Mouse (Mus musculus) heart, embryonic 12.5 days (tissue): ENCODE measurements around the gene Afg1l. TPM values are rescaled to one million over a fixed set of nuclear protein-coding genes. Genes with fewer than 3 reads are reported as not detected.

Experiments used
- ATAC-seq: fragments of 200-750 bp; cut with Nextera tagmentation; 2 replicates; pipeline ENCODE4 v1.8.0; 2017; ENCODE audit warnings: moderate TSS enrichment, moderate library complexity; ENCODE audit not compliant: insufficient number of reproducible peaks, low FRiP score
- H3K27ac ChIP-seq: fragments of 300-500 bp; sonication (generic); 2 replicates; pipeline ENCODE4 v1.5.1; 2016; ENCODE audit warnings: mild to moderate bottlenecking, moderate library complexity; ENCODE audit not compliant: poor library complexity, severe bottlenecking
- H3K27me3 ChIP-seq: fragments of 300-500 bp; sonication (generic); replicated peaks from 2 replicates; pipeline ENCODE4 v1.6.1; 2016; ENCODE audit warnings: mild to moderate bottlenecking, moderate library complexity
- H3K36me3 ChIP-seq: fragments of 300-500 bp; sonication (generic); 2 replicates; pipeline ENCODE4 v1.6.1; 2016; ENCODE audit warnings: mild to moderate bottlenecking, moderate library complexity
- H3K4me1 ChIP-seq: fragments of 300-500 bp; sonication (generic); replicated peaks from 2 replicates; pipeline ENCODE4 v1.6.1; 2016; ENCODE audit warnings: mild to moderate bottlenecking
- H3K4me2 ChIP-seq: fragments of 300-500 bp; sonication (generic); 2 replicates; pipeline ENCODE4 v1.6.1; 2016; ENCODE audit warnings: mild to moderate bottlenecking, moderate library complexity
- H3K4me3 ChIP-seq: fragments of 300-500 bp; sonication (generic); 2 replicates; pipeline ENCODE4 v1.5.1; 2016; ENCODE audit warnings: mild to moderate bottlenecking
- H3K9ac ChIP-seq: fragments of 300-500 bp; sonication (generic); 2 replicates; pipeline ENCODE4 v1.6.1; 2016; ENCODE audit warnings: mild to moderate bottlenecking, moderate library complexity
- H3K9me3 ChIP-seq: fragments of 300-500 bp; sonication (generic); replicated peaks from 2 replicates; pipeline ENCODE4 v1.6.1; 2016; ENCODE audit warnings: mild to moderate bottlenecking, moderate library complexity
- WGBS: fragments of 180-500 bp; shearing (Covaris S2); methylation state at CpG from one replicate; pipeline ENCODE4 v1.1.7; 2016; 5-methylcytosine and 5-hydroxymethylcytosine counted together
- polyA plus RNA-seq: library from polyadenylated mRNA; unstranded; fragments of >200 nt; fragmentation: Nextera tagmentation; extraction: Ambion mirVana; gene quantifications from 2 replicates; pipeline ENCODE4 v1.2.1, GENCODE M21; 2016

Afg1l gene
- polyA plus RNA-seq, 1 experiment from 2014 or later = 13.5 TPM

DNA sequence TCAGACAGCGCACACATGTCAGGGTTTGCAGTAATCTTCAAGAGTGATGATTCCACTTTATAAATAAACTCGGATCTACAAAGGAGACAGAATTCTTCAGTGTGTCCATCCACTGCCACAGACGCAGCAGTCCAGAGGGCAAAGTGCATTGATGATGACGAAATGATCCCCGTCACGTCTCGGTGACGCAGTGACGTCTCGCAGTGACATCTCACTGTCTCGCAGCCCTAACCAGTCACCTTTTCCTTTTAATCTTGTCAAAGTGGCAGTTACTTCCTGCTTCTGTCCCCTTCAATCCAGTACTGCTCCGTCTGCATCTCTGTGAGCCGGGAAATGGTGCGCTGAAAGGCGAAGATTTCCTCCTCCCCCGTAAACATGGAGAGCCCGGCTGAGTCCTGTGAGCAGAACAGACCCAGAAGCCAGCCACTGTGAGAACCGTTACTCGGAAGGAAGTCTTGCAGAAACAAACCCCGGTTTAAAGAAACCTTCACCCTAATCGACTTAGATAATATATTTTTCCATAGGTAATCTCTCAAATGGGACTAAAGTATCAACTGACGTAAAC, 165.1 kb downstream of the Afg1l start:
- H3K4me2 ChIP-seq = peak overlapping the region; percentile 9
- no peak for ATAC-seq
- H3K4me1 ChIP-seq = no peaks in the 10 kb centered on the region
- no peak overlapping the region for H3K27ac ChIP-seq
- no peak overlapping the region for H3K4me3 ChIP-seq
- 57% methylated on average over 22 of the region's 22 CpGs for WGBS
- H3K9ac ChIP-seq = no peak overlapping the region
- peaks cover 19% of the 10 kb centered on the region for H3K36me3 ChIP-seq
- H3K9me3 ChIP-seq = no peaks in the 10 kb centered on the region
- H3K27me3 ChIP-seq = no peaks in the 10 kb centered on the region

DNA sequence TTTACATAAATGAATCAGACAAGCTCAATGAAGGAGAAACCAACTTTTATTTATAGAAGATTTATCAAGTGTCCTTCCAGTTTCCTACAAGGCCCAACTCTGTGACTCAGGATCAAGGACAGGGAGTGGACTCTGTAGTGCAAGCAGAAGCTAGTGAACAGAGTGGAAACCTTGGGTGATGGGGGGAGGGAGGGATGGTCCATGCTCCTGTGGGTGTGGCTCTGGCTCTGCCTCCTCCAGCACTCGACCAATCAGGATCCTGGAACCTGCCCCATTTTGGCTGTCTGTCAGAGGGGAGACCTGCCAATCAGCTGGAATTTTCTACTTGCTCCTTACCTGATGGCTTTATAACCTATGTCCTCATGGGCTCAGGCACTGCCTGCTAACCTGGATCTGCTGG, 165.8 kb downstream of the Afg1l start:
- Histone ChIP-seq H3K27ac (no peak overlapping the region), H3K27me3 (peaks cover under 1% of the 10 kb centered on the region; the same call in 1 of the 2 replicates), H3K4me2 (no peak overlapping the region), H3K36me3 (peaks cover 15% of the 10 kb centered on the region), H3K4me1 (no peaks in the 10 kb centered on the region), H3K4me3 (no peak overlapping the region), H3K9ac (no peak overlapping the region), H3K9me3 (no peaks in the 10 kb centered on the region)
- WGBS = 47% methylated on average over 1 of the region's 1 CpGs
- no peak for ATAC-seq

DNA sequence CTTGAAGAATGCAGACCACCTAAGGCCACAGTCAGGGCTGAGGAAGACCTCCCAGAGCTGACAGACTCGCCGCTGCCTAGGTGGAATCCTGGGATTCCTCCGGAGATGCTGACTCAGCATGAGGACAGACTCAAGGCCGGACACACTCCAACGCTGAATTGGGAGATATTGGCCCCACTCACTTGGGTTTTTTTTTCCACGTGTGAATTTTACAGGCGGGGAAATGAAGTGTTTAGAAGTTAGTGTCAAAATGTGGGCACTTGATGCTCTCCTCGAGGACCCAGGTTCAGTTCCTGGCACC, 169.7 kb downstream of the Afg1l start:
- Histone ChIP-seq H3K4me2 (peak overlapping the region; percentile 63), H3K27ac (no peak overlapping the region), H3K36me3 (peaks cover 6% of the 10 kb centered on the region; the same call in 1 of the 2 replicates), H3K4me3 (peak overlapping the region; percentile 37), H3K9me3 (no peaks in the 10 kb centered on the region), H3K9ac (peak overlapping the region; percentile 9; the same call in 1 of the 2 replicates), H3K4me1 (no peaks in the 10 kb centered on the region), H3K27me3 (peaks cover 7% of the 10 kb centered on the region; the same call in 1 of the 2 replicates)
- ATAC-seq = no peak
- WGBS = 26% methylated on average over 8 of the region's 8 CpGs

DNA sequence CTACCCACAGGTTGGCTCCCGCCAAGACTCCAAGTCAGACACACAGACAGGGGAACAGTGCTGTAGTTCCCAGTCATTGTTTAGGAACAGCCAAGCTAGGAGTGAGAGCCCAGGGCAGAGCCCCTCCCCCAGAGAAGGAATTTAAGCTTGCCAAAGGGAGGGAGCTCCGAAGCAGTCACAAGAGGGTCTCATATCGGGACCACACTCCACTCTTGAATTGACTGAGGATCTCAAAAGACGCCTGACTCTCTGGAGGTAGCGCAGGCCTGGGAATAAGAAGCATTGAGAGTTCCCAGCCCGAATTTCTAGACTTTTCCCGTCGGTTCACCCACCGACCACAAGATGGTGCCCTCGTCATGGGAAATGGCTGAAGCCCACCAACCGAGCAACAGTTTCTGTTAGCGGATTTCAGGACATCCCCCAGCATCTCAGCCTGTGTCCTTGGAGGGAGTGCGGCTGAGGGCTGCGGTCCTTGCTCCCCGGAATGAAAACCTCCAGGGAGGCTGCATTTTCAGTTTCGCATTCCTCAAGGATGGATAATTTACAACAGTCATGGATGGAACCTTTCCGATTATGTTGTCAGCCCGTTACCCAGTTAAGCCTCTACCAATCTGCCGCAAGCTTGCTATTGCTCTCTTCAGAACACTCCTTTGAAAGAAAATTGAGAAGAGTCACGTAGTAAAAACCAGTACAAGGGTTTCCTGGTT, 170.2 kb downstream of the Afg1l start:
- WGBS = 10% methylated on average over 20 of the region's 20 CpGs
- ATAC-seq = 0 out of 2 replicates have a peak, but pooled peaks have one; percentile 30
- H3K9ac ChIP-seq = peak overlapping the region; percentile 9; the same call in 1 of the 2 replicates
- no peak overlapping the region for H3K27ac ChIP-seq
- peak overlapping the region; percentile 63 for H3K4me2 ChIP-seq
- no peaks in the 10 kb centered on the region for H3K9me3 ChIP-seq
- H3K36me3 ChIP-seq = peaks cover 6% of the 10 kb centered on the region; the same call in 1 of the 2 replicates
- H3K4me1 ChIP-seq = no peaks in the 10 kb centered on the region
- H3K4me3 ChIP-seq = peak overlapping the region; percentile 37
- H3K27me3 ChIP-seq = peaks cover 7% of the 10 kb centered on the region; the same call in 1 of the 2 replicates

DNA sequence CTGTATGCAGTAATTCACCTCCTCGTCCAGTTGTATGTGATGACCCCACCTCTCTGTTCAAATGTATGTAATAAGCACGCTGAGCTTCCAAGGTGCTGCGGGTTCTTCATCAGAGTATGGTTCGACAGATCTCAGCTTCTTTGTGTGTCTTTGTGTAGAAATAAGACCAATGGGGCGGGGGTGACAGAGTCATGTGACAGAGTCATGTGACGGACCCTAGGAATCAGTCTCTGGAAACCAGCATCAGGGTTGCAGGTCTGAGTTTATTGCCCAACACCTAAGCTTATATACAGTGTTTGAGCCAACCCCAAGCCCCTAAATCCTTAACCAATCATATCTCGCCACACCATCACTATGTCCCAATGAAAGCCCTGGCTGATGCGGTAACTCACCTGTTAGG, 171.9 kb downstream of the Afg1l start:
- Histone ChIP-seq H3K27ac (no peak overlapping the region), H3K36me3 (no peaks in the 10 kb centered on the region), H3K4me1 (no peaks in the 10 kb centered on the region), H3K9ac (no peak overlapping the region), H3K4me3 (no peak overlapping the region), H3K4me2 (no peak overlapping the region), H3K27me3 (peaks cover 7% of the 10 kb centered on the region; the same call in 1 of the 2 replicates), H3K9me3 (no peaks in the 10 kb centered on the region)
- ATAC-seq = no peak
- WGBS = 83% methylated on average over 8 of the region's 8 CpGs

DNA sequence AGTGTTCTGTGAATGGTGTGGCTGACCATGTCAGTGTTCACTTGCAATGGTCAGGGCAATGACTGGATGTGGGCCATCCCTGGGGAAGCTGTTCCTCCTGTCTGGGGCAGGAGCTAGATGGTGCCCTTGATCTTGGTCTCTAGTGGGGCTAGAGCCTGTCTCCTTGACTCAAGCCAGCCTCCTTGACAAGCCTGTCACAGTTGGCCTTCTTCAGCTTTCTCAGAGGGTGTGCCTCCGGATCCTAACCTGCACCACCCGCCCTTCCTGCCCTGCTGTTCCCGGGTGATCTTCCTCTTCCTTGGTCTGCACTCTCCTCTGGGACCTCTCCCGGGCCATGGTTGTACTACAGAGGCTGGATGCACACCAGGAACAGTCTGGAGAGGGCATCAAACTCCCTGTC, 177.6 kb downstream of the Afg1l start:
- 59% methylated on average over 4 of the region's 4 CpGs for WGBS
- no peaks in the 10 kb centered on the region for H3K27me3 ChIP-seq
- no peak overlapping the region for H3K4me3 ChIP-seq
- H3K4me2 ChIP-seq = no peak overlapping the region
- H3K36me3 ChIP-seq = no peaks in the 10 kb centered on the region
- H3K9ac ChIP-seq = no peak overlapping the region
- no peaks in the 10 kb centered on the region for H3K4me1 ChIP-seq
- 0 out of 2 replicates have a peak, but pooled peaks cover 3% of the 10 kb centered on the region for H3K9me3 ChIP-seq
- H3K27ac ChIP-seq = no peak overlapping the region
- no peak for ATAC-seq

DNA sequence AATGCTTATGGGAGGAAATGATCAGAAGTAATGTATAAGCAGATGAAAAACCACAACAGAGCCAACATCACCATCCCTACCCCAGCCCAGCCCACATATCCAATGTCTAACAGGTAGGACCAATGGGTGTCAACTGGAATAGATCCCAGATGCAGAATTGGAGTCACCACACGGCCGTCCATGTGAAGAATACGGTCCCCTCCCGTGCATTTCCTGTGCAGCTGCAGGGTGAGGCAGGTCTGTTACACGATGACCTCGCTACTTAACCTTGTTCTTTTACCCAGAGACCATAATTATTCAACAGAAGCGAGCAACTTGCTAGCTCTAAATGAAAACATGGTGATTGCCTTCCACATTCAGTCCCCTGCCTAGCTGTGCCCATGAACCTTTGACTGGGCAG, 178.4 kb downstream of the Afg1l start:
- H3K27ac ChIP-seq = no peak overlapping the region
- 64% methylated on average over 7 of the region's 7 CpGs for WGBS
- H3K9ac ChIP-seq = no peak overlapping the region
- H3K4me3 ChIP-seq = no peak overlapping the region
- no peak overlapping the region for H3K4me2 ChIP-seq
- H3K36me3 ChIP-seq = no peaks in the 10 kb centered on the region
- 0 out of 2 replicates have a peak, but pooled peaks cover 3% of the 10 kb centered on the region for H3K9me3 ChIP-seq
- no peaks in the 10 kb centered on the region for H3K27me3 ChIP-seq
- H3K4me1 ChIP-seq = no peaks in the 10 kb centered on the region
- ATAC-seq = no peak

DNA sequence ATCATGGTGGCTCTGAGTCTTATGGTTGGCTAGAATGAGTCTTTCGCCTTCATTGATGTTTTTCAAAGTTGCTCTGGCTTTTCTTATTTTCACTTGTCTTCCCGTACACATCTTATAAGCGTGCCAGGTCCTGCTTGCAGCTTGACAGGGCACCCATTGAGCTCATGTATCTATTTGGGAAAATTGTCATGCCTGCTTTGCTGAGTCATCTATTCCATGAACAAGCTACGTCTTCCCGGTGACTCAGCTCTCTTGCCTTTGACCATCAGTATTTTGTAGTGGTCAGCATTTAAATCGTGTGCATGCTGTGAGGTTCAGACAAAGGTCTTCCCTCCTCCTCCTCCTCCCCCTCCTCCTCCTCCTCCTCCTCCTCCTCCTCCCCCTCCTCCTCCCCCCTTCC, 178.9 kb downstream of the Afg1l start:
- Histone ChIP-seq H3K36me3 (no peaks in the 10 kb centered on the region), H3K27me3 (no peaks in the 10 kb centered on the region), H3K4me1 (0 out of 2 replicates have a peak, but pooled peaks cover 1% of the 10 kb centered on the region), H3K27ac (no peak overlapping the region), H3K9me3 (0 out of 2 replicates have a peak, but pooled peaks cover 3% of the 10 kb centered on the region), H3K9ac (no peak overlapping the region), H3K4me2 (no peak overlapping the region), H3K4me3 (no peak overlapping the region)
- ATAC-seq = no peak
- 78% methylated on average over 6 of the region's 6 CpGs for WGBS

DNA sequence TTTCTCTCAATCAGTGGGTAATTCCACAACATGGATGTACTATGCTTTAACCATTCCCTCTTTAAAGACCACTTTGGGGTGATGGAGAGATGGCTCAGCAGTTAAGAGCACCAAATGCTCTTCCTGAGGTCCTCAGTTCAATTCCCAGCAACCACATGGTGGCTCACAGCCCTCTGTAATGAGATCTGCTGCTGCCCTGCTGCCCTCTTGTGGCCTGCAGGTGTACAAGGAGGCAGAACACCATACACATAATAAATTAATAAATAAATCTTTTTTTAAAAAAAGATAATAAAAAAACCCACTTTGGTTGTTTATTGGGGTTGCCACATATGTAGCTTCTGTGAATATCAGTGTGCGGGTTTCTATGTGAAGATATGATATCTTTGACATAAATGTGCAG, 180.4 kb downstream of the Afg1l start:
- Histone ChIP-seq H3K36me3 (no peaks in the 10 kb centered on the region), H3K27ac (no peak overlapping the region), H3K4me3 (no peak overlapping the region), H3K27me3 (no peaks in the 10 kb centered on the region), H3K4me2 (no peak overlapping the region), H3K4me1 (peaks cover 11% of the 10 kb centered on the region; the same call in 1 of the 2 replicates), H3K9me3 (0 out of 2 replicates have a peak, but pooled peaks cover 3% of the 10 kb centered on the region), H3K9ac (no peak overlapping the region)
- WGBS = 80% methylated on average over 1 of the region's 1 CpGs
- ATAC-seq = no peak

DNA sequence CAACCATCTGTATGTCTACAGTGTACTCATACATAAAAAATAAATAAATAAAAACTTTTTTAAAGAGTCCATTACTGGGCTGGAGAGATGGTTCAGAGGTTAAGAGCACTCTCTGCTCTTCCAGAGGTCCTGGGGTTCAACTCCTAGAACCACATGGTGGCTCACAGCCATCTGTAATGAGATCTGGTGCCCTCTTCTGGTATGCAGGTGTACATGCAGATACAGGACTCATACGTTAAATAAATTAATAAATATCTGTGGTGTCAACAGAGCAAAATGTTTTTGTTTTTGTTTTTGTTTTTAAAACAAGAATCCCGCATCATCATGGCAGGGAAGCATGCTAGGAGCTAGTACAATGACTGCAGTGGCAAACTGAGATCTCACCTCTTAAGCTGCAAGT, 181.3 kb downstream of the Afg1l start:
- H3K4me1 ChIP-seq = peaks cover 11% of the 10 kb centered on the region; the same call in 1 of the 2 replicates
- H3K36me3 ChIP-seq = no peaks in the 10 kb centered on the region
- 0 out of 2 replicates have a peak, but pooled peaks cover 3% of the 10 kb centered on the region for H3K9me3 ChIP-seq
- WGBS = 74% methylated on average over 2 of the region's 2 CpGs
- H3K4me3 ChIP-seq = no peak overlapping the region
- no peak overlapping the region for H3K4me2 ChIP-seq
- no peak overlapping the region for H3K9ac ChIP-seq
- H3K27me3 ChIP-seq = no peaks in the 10 kb centered on the region
- ATAC-seq = no peak
- no peak overlapping the region for H3K27ac ChIP-seq

DNA sequence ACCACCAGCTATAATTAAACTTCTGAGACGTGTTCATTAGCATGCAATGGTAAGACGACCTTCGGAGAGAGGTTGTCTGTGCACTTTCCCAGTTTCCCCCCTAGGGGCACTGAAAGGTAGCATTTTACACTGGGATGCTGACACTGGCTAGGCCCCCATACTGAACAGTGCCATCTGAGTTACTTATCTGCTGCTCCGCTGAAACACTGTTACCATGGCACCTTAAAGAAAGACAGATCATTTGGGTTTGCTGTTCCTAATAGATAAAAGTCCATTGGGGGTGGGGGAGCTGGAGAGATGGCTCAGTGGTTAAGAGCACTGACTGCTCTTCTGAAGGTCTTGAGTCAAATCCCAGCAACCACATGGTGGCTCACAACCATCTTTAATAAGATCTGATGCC, 181.8 kb downstream of the Afg1l start:
- Histone ChIP-seq H3K9ac (no peak overlapping the region), H3K27ac (no peak overlapping the region), H3K9me3 (0 out of 2 replicates have a peak, but pooled peaks cover 3% of the 10 kb centered on the region), H3K27me3 (no peaks in the 10 kb centered on the region), H3K36me3 (no peaks in the 10 kb centered on the region), H3K4me3 (no peak overlapping the region), H3K4me2 (no peak overlapping the region), H3K4me1 (peaks cover 11% of the 10 kb centered on the region; the same call in 1 of the 2 replicates)
- no peak for ATAC-seq
- 58% methylated on average over 4 of the region's 4 CpGs for WGBS
